7 mouse cellular contexts compared by ENCODE assay signal in the genomic region with DNA sequence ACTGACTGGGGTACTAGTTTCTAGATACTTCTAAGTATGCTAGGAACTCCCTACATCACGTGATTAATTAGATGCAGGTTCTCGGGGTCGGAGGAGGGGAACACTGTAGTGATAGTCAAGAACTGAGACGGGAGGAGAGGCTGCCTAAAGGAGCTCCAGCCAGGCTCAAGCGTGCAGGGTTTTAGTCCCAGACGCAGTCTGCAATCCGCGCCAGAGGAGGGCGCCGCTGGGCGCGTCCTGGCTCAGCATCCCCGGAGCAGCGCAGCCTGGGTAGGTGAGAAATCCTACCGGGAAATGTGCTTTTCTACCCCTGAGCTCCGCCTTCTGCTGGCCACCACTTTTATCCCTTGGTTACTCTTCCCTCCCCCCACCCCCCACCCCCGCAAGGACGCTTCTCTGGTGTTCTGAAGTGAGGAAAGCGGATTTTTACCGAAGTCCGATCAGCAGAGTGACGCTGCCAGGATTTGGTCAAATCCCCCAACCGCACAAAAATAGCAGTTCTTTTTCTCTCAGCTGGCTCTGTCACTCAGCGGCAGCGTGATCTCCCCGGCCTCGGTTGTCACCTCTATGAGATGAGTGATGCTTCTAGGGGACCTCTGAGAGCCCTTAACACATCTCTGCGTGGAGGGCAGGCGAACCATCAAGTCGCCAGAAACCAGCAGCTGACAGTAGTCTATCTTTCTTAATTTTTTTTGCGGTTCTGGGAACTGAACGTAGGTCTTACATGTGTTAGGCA. TPM values are rescaled to one million over a fixed set of nuclear protein-coding genes. Genes with fewer than 3 reads are reported as not detected.
DNase-seq lines count a peak whose midpoint lies in the region; ATAC-seq lines count a peak whose summit lies in the region.

No protein-coding gene starts in this region.

- intact Hi-C loops in left cerebral cortex, postnatal 14 days (cut with DNase I), result no loop called here

- peak; percentile 35; the same call in 1 of the 2 replicates for ATAC-seq in megakaryocyte, adult 5-6 weeks (ENCODE audit: poor library complexity, severe bottlenecking)

- DNase-seq in adrenal gland, postnatal 10 days, result peak; percentile 75
- peak; percentile 67 to 82 for DNase-seq in cerebellum, postnatal 25 days
- peak; percentile 50 to 78 for DNase-seq in frontal cortex, postnatal 36 days (ENCODE audit: low spot score in 2 of 2)
- peak; percentile 25 for DNase-seq in induced T-regulatory cell, adult 2 months (ENCODE audit: low read depth)
- peak; percentile 76 to 81 for DNase-seq in left cerebral cortex, postnatal 14 days (ENCODE audit: low spot score in 2 of 2)
- DNase-seq in right cerebral cortex, postnatal 25 days, result peak; percentile 64

RNA-seq across cellular contexts. Expression of gene Tbk1, which starts 53.3 kb away (rescaled TPM):
- 10 to 100 TPM; 32.4 to 38.4 TPM for total RNA-seq in adrenal gland, postnatal 10 days (2021)
- 10 to 100 TPM; 42.5 to 44.6 TPM for total RNA-seq in left cerebral cortex, postnatal 14 days (2021)
- 41.2 and 43.3 TPM in 2 replicates for total RNA-seq in megakaryocyte, adult 5-6 weeks (2015)
- 91.2 and 91.3 TPM in 2 replicates for total RNA-seq in megakaryocyte, adult 5-6 weeks (2017)

RNA-seq across cellular contexts. Expression of gene Rassf3, which starts 57.2 kb away (rescaled TPM):
- 10 to 100 TPM; 47.9 to 49.1 TPM for total RNA-seq in adrenal gland, postnatal 10 days (2021)
- 10 to 100 TPM; 29.6 to 33.9 TPM for total RNA-seq in left cerebral cortex, postnatal 14 days (2021)
- total RNA-seq in megakaryocyte, adult 5-6 weeks (2015), result 65.7 and 65.8 TPM in 2 replicates
- total RNA-seq in megakaryocyte, adult 5-6 weeks (2017), result 56.4 and 56.8 TPM in 2 replicates

Comparison
In these comparisons a context has a peak if more than half of its experiments do, and no peak if none do; other contexts are left out.
1. Peak in every context shown above with its lines: DNase-seq and ATAC-seq.
2. DNase-seq: peak in every context shown above with its lines; median percentile 78 in left cerebral cortex, postnatal 14 days; 75 in adrenal gland, postnatal 10 days; 74 in cerebellum, postnatal 25 days; 64 in frontal cortex, postnatal 36 days; 64 in right cerebral cortex, postnatal 25 days; 25 in induced T-regulatory cell, adult 2 months.